In genomic region chr16:14194164-14194950, GRCm38 (mm10) we compare ENCODE assay signal across 14 mouse cellular contexts. TPM values are rescaled to one million over a fixed set of nuclear protein-coding genes. Genes with fewer than 3 reads are reported as not detected.
DNase-seq lines count a peak whose midpoint lies in the region; ATAC-seq and TF ChIP-seq lines count a peak whose summit lies in the region.
"Had no signal": no experiment of that assay in that cellular context is flagged by ENCODE, and none has a peak within 500 bp of the region (broad histone marks: within the 10 kb centered on the region; RNA-seq: fewer than 3 reads in every experiment).

No protein-coding gene starts in this region.

- 66% methylated on average over 9 of the region's 9 CpGs for WGBS in liver, embryonic 16.5 days (ENCODE audit: insufficient replicate concordance)
- 63% methylated on average over 9 of the region's 9 CpGs for WGBS in liver, embryonic 12.5 days (ENCODE audit: insufficient replicate concordance)
- WGBS in liver, postnatal 0 days (ENCODE audit: insufficient replicate concordance): 64% methylated on average over 9 of the region's 9 CpGs
- 64% methylated on average over 9 of the region's 9 CpGs for whole genome bisulfite sequencing in hindbrain, postnatal 0 days

- H3K9ac ChIP-seq in liver, embryonic 16.5 days (ENCODE audit: low read depth, low read length): no peak overlapping the region
- no peak overlapping the region for H3K9ac ChIP-seq in liver, embryonic 12.5 days
- H3K9ac ChIP-seq in liver, postnatal 0 days (replicated peaks): no peak overlapping the region
- no peak overlapping the region for H3K9ac ChIP-seq in hindbrain, postnatal 0 days (replicated peaks; ENCODE audit: low read length)

- H3K4me2 ChIP-seq in liver, embryonic 16.5 days (ENCODE audit: low read depth, low read length): no peak overlapping the region
- no peak overlapping the region for H3K4me2 ChIP-seq in liver, embryonic 12.5 days
- no peak overlapping the region for H3K4me2 ChIP-seq in liver, postnatal 0 days (ENCODE audit: low read depth, low read length)
- no peak overlapping the region for H3K4me2 ChIP-seq in hindbrain, postnatal 0 days (ENCODE audit: low read depth, low read length)

- 0 out of 2 replicates have a peak overlapping the region, but pooled peaks have one; percentile 1 for H3K27ac ChIP-seq in liver, embryonic 16.5 days (ENCODE audit: low read length)
- H3K27ac ChIP-seq in liver, embryonic 12.5 days: no peak overlapping the region
- 0 out of 2 replicates have a peak overlapping the region, but pooled peaks have one; percentile 30 for H3K27ac ChIP-seq in liver, postnatal 0 days (ENCODE audit: low read depth)
- H3K27ac ChIP-seq in hindbrain, postnatal 0 days: no peak overlapping the region

- H3K9me3 ChIP-seq in liver, embryonic 16.5 days (replicated peaks; ENCODE audit: control insufficient read depth, low read length): no peaks in the 10 kb centered on the region
- H3K9me3 ChIP-seq in liver, embryonic 12.5 days (replicated peaks): no peaks in the 10 kb centered on the region
- no peaks in the 10 kb centered on the region for H3K9me3 ChIP-seq in liver, postnatal 0 days (ENCODE audit: low read length)
- no peaks in the 10 kb centered on the region for H3K9me3 ChIP-seq in hindbrain, postnatal 0 days (ENCODE audit: low read length)
- H3K9me3 ChIP-seq: megakaryocyte, embryonic 14.5 days had no signal

- no peaks in the 10 kb centered on the region for H3K27me3 ChIP-seq in liver, embryonic 16.5 days (ENCODE audit: control insufficient read depth, insufficient read depth, low read depth, low read length)
- H3K27me3 ChIP-seq in liver, embryonic 12.5 days (replicated peaks): no peaks in the 10 kb centered on the region
- no peaks in the 10 kb centered on the region for H3K27me3 ChIP-seq in liver, postnatal 0 days (ENCODE audit: insufficient read depth, low read length)
- H3K27me3 ChIP-seq in hindbrain, postnatal 0 days (ENCODE audit: insufficient read depth, low read length): no peaks in the 10 kb centered on the region

- no peak for TF ChIP-seq CTCF in liver, postnatal 0 days (IDR thresholded peaks at IDR 0.05; ENCODE audit: low read depth)
- TF ChIP-seq CTCF in hindbrain, postnatal 0 days (IDR thresholded peaks at IDR 0.05; ENCODE audit: low read depth): no peak

- intact Hi-C loops in heart, postnatal 25 days (cut with DNase I): no loop called here

- no peak overlapping the region for H3K4me3 ChIP-seq in liver, embryonic 16.5 days (ENCODE audit: low read depth, low read length)
- no peak overlapping the region for H3K4me3 ChIP-seq in liver, embryonic 12.5 days
- H3K4me3 ChIP-seq in liver, postnatal 0 days (ENCODE audit: low read depth, low read length): no peak overlapping the region
- no peak overlapping the region for H3K4me3 ChIP-seq in hindbrain, postnatal 0 days (ENCODE audit: low read length)
- H3K4me3 ChIP-seq: megakaryocyte, embryonic 14.5 days had no signal

- ATAC-seq in liver, embryonic 16.5 days (ENCODE audit: low read depth): no peak
- ATAC-seq in liver, embryonic 12.5 days: no peak
- peak; percentile 45; the same call in 1 of the 2 replicates for ATAC-seq in liver, postnatal 0 days
- ATAC-seq in hindbrain, postnatal 0 days: no peak

- peak; percentile 26 to 50 for DNase-seq in heart, adult 18-20 months
- DNase-seq in heart, postnatal 25 days (ENCODE audit: low spot score): no peak
- DNase-seq in liver, postnatal 0 days: no peak
- no peak for DNase-seq in natural killer cell, adult 2 months (ENCODE audit: low spot score in 2 of 2)
- no peak for DNase-seq in urinary bladder, postnatal 25 days (ENCODE audit: low spot score)
- no peak for DNase-seq in hindbrain, postnatal 0 days (ENCODE audit: low spot score)
- DNase-seq: B cell, adult 2 months; cerebellum, adult 11-12 months; layer of hippocampus, adult 9-11 months; left cerebral cortex, postnatal 4 days; thymus, adult 2 months had no signal

- H3K36me3 ChIP-seq in liver, embryonic 16.5 days (ENCODE audit: control insufficient read depth, insufficient read depth): peaks cover 31% of the 10 kb centered on the region
- H3K36me3 ChIP-seq in liver, embryonic 12.5 days: peaks cover 40% of the 10 kb centered on the region
- H3K36me3 ChIP-seq in liver, postnatal 0 days (replicated peaks; ENCODE audit: insufficient read depth, low read length): peaks cover 33% of the 10 kb centered on the region
- H3K36me3 ChIP-seq in hindbrain, postnatal 0 days (ENCODE audit: insufficient read depth, low read length): no peaks in the 10 kb centered on the region; the same call in 1 of the 2 replicates

- no peak for TF ChIP-seq EP300 in liver, postnatal 0 days (IDR thresholded peaks at IDR 0.05; ENCODE audit: low read depth)

- H3K4me1 ChIP-seq in liver, embryonic 16.5 days (ENCODE audit: control insufficient read depth, low read depth, low read length): peaks cover 3% of the 10 kb centered on the region; the same call in 1 of the 2 replicates
- H3K4me1 ChIP-seq in liver, embryonic 12.5 days: no peaks in the 10 kb centered on the region; the same call in 1 of the 2 replicates
- no peaks in the 10 kb centered on the region for H3K4me1 ChIP-seq in liver, postnatal 0 days (ENCODE audit: insufficient read depth)
- no peaks in the 10 kb centered on the region for H3K4me1 ChIP-seq in hindbrain, postnatal 0 days (ENCODE audit: insufficient read depth, low read length)

RNA-seq across cellular contexts. Expression of gene Marf1, which starts 31.2 kb away (rescaled TPM):
- 10 to 100 TPM; 31.3 to 35.9 TPM for total RNA-seq in heart, adult 18-20 months (2021)
- total RNA-seq in heart, postnatal 25 days (2021): 10 to 100 TPM; 29.3 to 34.2 TPM
- 5.6 and 6.9 TPM in 2 replicates for polyA plus RNA-seq in liver, embryonic 16.5 days (2015; fragmentation: Nextera tagmentation; extraction: Ambion mirVana)
- 6.4 and 6.6 TPM in 2 replicates for polyA plus RNA-seq in liver, embryonic 12.5 days (2016; fragmentation: Nextera tagmentation; extraction: Ambion mirVana)
- 6.1 TPM in 2 replicates for polyA plus RNA-seq in liver, postnatal 0 days (2015; fragmentation: Nextera tagmentation; extraction: Ambion mirVana)
- total RNA-seq in hindbrain, postnatal 0 days (2014; rRNA removed): 21.1 and 22.8 TPM in 2 replicates
- 7.7 and 8.0 TPM in 2 replicates for polyA plus RNA-seq in hindbrain, postnatal 0 days (2015; fragmentation: Nextera tagmentation; extraction: Ambion mirVana)

RNA-seq across cellular contexts. Expression of gene Nde1, which starts 31.3 kb away (rescaled TPM):
- 10 to 100 TPM; 26.0 to 28.7 TPM for total RNA-seq in heart, adult 18-20 months (2021)
- total RNA-seq in heart, postnatal 25 days (2021): 10 to 100 TPM; 30.0 TPM
- 50.1 and 50.3 TPM in 2 replicates for polyA plus RNA-seq in liver, embryonic 16.5 days (2015; fragmentation: Nextera tagmentation; extraction: Ambion mirVana)
- 70.0 and 70.2 TPM in 2 replicates for polyA plus RNA-seq in liver, embryonic 12.5 days (2016; fragmentation: Nextera tagmentation; extraction: Ambion mirVana)
- polyA plus RNA-seq in liver, postnatal 0 days (2015; fragmentation: Nextera tagmentation; extraction: Ambion mirVana): 24.9 and 28.1 TPM in 2 replicates
- 19.4 and 26.5 TPM in 2 replicates for total RNA-seq in hindbrain, postnatal 0 days (2014; rRNA removed)
- polyA plus RNA-seq in hindbrain, postnatal 0 days (2015; fragmentation: Nextera tagmentation; extraction: Ambion mirVana): 25.3 and 28.0 TPM in 2 replicates

Comparison
In these comparisons a context has a peak if more than half of its experiments do, and no peak if none do; other contexts are left out.
1. DNase-seq: peak in heart, adult 18-20 months (2 of 2); none in heart, postnatal 25 days (single experiment), liver, postnatal 0 days (single experiment), natural killer cell, adult 2 months (0 of 2), urinary bladder, postnatal 25 days (single experiment) and hindbrain, postnatal 0 days (single experiment).
2. H3K27ac ChIP-seq: peak in liver, embryonic 16.5 days (single experiment) and liver, postnatal 0 days (single experiment); none in liver, embryonic 12.5 days (single experiment) and hindbrain, postnatal 0 days (single experiment).